Mouse (Mus musculus) activated CD4-positive, CD25-positive, alpha-beta regulatory T cell, adult 4 months (primary cell): Measurements from ENCODE around the gene Plch2. TPM values are rescaled to one million over a fixed set of nuclear protein-coding genes. Genes with fewer than 3 reads are reported as not detected.

Experiments used
- ATAC-seq: one replicate; pipeline ENCODE4 v1.8.0; 2017
- polyA plus RNA-seq, 2 experiments: library from polyadenylated mRNA; unstranded; fragments of 100-300 nt; shearing (Covaris generic); gene quantifications; one replicate each; pipeline ENCODE4 v1.2.1; 2017

Plch2 gene
- polyA plus RNA-seq, 2 experiments from 2014 or later = not detected

GRCm38 (mm10) chr4:155070921-155071320 lies 14.3 kb upstream of the Plch2 start:
- no peak for ATAC-seq

- no peak for ATAC-seq
Observed at GRCm38 (mm10) chr4:155070199-155070598, 13.6 kb upstream of the Plch2 start.

DNA sequence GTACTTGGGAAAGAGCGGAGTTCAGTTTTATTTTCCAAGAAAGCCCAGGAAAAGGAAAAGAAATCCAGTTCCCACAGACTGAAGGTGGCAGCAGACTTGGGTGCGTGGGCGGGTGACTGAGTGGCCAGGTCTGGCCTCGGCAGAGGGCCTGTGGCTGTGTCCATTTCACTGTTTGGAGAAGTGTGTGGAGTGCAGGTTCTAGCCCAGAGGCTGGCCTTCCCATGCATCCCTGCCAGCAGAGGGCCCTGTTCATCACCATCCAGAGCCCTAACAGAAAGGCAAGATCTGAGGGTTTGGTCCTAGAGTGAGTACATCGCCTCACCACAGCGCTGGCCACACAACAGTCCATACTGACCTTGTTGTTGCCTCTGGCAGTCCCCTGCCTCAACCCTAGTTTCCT lies 12.6 kb upstream of the Plch2 start:
- no peak for ATAC-seq

- no peak for ATAC-seq
Observed at GRCm38 (mm10) chr4:155068357-155068972, 11.9 kb upstream of the Plch2 start.

GRCm38 (mm10) chr4:155066834-155067522 lies 10.4 kb upstream of the Plch2 start, which contains the start of gene Pex10:
Gene Pex10 (plus strand): TSS chr4:155067016.
- ATAC-seq = peak; percentile 89

GRCm38 (mm10) chr4:155065970-155066833 lies 9.6 kb upstream of the Plch2 start:
- ATAC-seq = peak; percentile 33

- ATAC-seq = no peak
Observed at GRCm38 (mm10) chr4:155064474-155064873, 7.9 kb upstream of the Plch2 start.

DNA sequence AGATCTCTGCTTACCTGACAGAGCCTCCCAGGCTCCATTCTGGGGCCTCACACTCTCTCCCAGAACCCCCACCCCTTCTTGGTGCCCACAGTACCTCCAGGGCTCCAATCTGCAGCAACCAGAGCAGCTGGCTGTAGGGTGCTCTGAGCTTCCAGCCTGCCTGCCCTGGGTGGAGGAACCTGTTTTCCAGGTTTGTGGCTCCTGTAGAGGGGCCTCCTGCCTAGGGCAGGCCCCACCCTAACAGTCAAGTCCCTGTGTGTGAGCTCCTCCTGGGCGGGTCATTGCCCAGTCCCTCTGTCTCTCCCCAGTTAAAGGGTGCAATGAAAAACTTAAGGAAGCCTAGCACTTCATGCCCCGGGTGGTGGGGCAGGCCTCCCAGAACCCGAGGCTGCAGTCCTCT lies 7.3 kb upstream of the Plch2 start:
- no peak for ATAC-seq

DNA sequence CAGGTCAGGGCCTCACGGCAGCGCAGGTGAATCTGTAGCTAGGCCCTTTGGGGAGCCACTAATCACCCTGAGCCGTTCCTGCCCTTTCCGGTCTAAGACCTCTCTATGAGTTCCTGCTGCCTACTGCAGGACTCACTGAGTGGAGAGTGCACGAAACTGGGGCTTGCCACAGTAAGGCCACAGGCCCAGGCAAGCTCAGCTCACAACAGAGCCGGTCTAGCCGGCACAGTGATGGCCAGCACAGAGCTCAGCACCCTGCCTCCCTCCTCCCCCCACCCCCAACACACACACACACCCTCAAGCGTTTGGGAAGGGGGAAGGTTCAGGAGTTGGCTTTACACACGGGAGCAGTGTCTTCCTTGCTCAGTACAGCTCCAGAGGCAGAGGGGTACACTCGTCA lies 1.7 kb upstream of the Plch2 start:
- ATAC-seq = no peak

DNA sequence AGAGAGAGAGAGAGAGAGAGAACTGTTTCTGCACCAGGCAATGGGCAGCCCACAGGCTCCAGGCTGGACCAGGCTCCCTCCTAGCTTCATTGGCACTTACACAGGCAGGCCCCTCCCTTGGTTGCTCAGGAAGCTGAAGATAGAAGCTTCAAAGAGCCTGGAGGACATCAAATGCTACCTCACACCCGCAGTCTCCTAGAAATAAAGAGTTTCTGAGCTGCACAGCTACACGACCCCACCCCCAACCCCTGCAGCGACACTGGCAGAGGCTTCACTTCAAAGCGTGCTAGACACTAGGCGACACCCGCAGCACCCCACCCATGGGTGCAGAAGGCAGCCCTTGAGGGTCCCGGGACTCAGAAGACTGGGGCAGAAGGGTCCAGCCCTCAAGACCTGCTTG lies 6.5 kb downstream of the Plch2 start:
- ATAC-seq = peak; percentile 71

- ATAC-seq = no peak
Observed at GRCm38 (mm10) chr4:155046636-155047035, 9.9 kb downstream of the Plch2 start.

- ATAC-seq = no peak
Observed at GRCm38 (mm10) chr4:155043289-155043625, 13.3 kb downstream of the Plch2 start.

- no peak for ATAC-seq
Observed at GRCm38 (mm10) chr4:155042606-155043288, 13.8 kb downstream of the Plch2 start.

- no peak for ATAC-seq
Observed at GRCm38 (mm10) chr4:155040696-155041095, 15.9 kb downstream of the Plch2 start.

- ATAC-seq = no peak
Observed at GRCm38 (mm10) chr4:155040197-155040596, 16.4 kb downstream of the Plch2 start.

DNA sequence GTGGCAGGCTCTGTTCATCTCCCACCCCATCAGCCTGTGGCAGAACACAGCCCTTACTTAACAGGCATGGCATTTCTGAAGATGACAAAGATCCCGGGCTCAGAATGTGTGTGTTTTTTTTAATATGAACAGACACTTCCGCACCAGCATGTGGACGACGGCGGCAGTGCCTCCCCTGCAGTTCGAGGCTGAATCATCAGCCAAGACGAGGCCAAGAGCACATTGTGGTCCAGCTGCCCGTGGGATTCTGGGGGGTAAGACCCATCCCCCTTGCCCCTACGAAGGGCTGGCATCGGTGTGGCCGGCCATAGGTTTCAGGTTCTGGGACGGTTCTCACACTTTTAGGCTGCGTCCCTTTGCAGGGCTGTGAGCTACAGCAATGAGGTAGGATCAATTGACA lies 21.8 kb downstream of the Plch2 start:
- no peak for ATAC-seq

GRCm38 (mm10) chr4:155034202-155034601 lies 22.4 kb downstream of the Plch2 start:
- ATAC-seq = no peak

DNA sequence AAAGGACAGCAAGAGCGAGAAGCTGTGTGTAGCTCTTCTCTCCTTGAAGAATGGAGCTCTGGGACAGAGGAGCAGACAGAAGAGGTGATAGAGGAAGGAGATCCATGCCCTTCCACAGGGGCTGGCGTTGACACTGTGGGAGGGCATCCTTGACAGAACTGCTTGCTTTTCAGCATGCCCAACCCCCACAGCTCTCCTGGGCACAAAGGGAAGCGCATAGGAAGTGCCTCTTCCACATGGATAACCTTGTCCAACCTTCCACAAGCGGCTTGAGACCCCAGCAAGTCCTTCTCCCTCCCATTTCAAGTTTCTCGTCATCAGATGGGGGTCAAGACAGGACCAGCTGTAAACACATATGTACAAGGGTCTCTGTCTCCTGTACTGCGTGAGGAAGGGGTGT lies 23.5 kb downstream of the Plch2 start:
- ATAC-seq = no peak

- no peak for ATAC-seq
Observed at GRCm38 (mm10) chr4:155024170-155025010, 32.2 kb downstream of the Plch2 start.

DNA sequence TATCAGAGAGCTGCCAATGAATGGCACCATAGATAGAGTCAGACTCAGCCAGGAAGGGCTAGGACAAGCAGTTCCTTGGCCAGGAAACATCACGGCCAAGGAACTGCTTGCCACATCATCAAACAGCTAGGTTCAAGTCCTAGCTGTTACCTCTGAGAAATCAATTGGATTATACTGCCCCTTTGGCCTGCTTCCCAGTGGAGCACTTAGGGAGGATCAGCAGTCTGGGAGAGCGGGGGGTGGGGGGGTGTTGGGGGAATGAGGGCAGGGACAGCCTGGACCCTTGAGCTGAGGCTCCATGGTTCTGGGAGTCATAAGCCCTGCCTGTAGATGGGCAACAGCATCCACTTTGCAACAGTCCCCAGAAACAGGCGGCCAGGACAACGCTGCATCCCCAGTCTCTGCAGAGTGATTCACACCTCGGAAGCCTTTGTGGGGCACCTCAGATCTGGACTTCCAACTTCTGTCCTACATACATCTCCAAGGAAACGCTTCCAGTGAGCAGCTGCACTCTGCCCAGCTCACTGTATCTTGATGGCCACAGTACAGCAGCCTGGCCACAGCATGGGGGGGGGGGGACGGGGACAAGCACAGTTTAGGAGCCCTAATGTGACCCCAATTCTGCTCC lies 34.2 kb downstream of the Plch2 start:
- ATAC-seq = no peak

GRCm38 (mm10) chr4:155020813-155021212 lies 35.8 kb downstream of the Plch2 start:
- no peak for ATAC-seq

- no peak for ATAC-seq
Observed at GRCm38 (mm10) chr4:155020141-155020540, 36.4 kb downstream of the Plch2 start.
